Mouse (Mus musculus): Measurements from ENCODE around the gene Actl10.
A peak's percentile ranks its signal among the peaks of the same experiment; 100 is the strongest.

Actl10 gene

DNA sequence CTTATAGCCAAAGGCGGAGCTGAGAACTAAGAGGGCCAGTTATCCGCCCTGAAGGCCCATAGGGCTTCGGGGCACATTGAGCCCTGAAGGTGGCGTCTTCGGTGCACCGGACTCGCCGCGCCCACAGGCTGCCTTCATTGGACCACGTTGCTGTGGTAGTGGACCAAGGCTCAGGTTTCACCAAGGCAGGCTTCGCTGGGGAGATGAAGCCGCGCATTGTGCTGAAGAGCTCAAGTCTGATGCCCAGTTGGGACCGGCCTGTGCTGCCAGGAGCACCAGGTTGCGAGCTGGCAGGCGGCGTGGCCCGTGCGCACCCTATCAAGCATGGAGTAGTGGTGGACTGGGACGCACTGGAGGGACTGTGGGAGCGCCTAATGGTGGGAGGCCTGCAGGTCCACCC, 351 bp downstream of the Actl10 start:
- no peak for DNase-seq (ENCODE audit: low spot score)

DNA sequence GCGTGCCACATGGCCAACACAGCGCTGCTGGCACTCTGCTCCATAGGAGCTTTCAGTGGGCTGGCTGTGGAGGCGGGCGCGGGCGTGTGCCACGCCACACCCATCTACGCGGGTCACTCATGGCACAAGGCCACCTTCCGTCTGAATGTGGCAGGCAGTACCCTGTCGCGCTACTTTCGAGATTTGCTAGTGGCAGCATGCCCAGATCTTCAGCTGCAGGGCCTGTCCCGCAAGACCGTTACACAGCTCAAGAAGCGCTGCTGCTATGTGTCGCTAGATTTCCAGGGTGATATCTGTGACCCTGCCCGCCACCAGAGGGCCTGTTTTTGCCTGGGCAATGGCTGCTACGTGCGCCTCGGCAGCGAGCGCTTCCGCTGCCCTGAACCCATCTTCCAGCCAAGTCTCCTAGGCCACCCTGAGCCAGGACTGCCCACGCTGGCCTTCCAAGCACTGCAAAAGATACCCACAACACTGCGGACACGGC, 890 bp downstream of the Actl10 start:
- peak; percentile 27 for DNase-seq (ENCODE audit: low spot score)

DNA sequence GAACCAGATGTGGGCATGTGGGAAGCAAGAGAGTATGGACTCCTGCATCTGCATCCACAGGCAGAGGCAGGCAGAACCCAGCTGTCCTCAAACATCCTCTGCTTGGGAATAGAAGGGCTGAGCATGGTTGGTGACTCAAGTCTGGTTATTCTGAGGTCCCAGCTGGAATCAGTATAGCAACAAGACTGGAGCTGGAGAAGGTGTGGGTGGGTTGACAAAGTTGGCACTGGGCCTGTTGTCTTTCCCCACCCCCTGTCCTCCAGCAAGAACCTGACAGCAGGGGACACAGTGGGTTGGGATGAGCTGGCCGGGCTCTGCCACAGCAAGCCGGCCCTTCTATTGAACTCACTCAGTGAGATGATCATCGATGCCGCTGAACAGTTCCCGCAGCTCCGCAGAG, 3.7 kb downstream of the Actl10 start:
- no peak for DNase-seq (ENCODE audit: low spot score)

DNA sequence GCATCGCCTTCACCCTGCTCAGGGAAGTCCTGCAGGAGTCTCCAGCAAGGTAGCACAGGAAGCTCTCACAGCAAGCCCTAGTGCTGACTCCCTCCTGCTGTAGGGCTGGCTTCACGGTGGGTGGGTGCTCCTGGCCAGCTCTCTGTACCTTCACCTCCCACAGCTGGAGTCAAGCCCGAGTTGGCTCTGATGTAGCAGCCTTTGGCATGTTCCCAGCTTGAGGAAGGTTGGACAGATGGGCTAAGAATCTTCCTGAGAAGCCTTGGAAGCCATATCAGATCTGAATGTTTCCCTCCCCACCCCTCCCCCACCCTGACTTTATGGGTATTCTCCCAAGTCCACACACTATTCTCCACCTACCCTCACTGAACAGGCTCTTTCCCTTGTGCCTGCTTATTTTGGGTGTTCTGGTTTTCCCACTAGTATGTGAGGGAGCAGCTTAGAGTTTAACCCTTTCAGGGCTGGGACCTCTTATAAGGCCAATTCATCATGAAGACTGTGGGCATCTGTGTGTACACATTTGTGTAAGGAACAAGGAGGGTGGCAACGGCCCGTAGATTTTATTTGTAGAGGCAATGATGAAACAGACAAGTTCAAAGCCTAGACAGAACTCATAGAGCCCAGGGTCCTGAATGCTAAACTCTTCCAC, 5.7 kb downstream of the Actl10 start:
- DNase-seq (ENCODE audit: low spot score): no peak

DNA sequence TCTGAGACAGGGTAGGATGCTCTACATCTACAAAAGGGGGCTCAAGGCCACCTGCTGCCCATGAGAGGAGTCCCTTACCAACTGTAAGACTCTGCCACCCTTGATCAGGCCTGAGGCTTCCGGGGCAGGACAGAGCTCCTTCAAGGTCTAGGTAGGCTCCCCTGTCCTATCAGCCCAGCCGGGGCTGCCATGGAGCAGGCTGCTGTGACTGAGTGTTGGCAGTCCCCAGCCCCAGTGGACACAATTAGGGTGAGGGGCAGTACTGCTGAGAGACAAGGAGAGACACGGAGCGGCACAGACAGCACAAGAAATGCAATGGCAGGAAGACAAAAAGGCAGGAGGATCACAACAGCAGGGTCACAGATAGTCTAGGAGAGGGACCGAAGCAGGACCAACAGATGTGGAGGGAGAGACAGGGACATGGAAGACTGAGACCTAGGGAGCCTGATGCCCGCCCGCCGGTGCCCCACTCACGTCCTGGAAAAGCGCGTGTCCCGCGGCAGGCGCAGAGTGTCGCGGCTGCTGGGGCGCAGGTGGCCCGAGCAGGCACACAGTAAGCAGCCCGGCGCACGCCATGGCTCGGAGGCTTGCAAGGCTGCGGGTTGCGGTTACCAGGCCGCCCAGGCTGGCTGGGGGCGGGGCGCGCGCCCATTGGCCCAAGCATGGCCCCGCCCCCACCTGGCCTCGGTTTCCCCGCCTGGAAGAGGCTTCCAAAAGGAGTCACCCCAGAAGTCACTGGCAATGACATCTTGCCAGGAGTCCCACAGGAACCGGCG, 6.9 kb downstream of the Actl10 start, which contains the start of gene Necab3:
Gene Necab3, minus strand, starts transcription at position 627 of the 776 bp plus-strand sequence.
- peak; percentile 57 for DNase-seq (ENCODE audit: low spot score)

GRCm38 (mm10) chr2:154563612-154564170, 12.1 kb downstream of the Actl10 start:
- no peak for DNase-seq (ENCODE audit: low spot score)

GRCm38 (mm10) chr2:154565562-154565961, 14.0 kb downstream of the Actl10 start:
- no peak for DNase-seq (ENCODE audit: low spot score)

DNA sequence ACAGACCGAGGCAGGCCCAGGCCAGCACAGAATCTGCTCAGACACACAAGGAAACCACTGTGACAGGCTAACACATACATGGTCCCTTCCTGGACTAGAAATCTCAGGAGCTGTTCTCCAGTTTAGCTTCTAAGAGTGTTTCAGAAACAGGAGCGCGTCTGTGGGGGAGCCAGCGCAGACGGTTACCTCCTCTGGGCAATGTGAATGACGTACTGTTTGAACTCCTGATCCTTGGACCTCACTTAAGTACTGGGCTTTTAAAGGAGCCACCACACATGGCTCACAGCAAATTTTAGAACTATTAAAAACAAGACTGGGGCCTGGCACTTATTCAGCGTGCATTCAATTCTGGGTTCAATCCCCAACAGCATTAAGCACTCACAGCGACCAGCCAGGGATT, 15.1 kb downstream of the Actl10 start:
- DNase-seq (ENCODE audit: low spot score): no peak

DNA sequence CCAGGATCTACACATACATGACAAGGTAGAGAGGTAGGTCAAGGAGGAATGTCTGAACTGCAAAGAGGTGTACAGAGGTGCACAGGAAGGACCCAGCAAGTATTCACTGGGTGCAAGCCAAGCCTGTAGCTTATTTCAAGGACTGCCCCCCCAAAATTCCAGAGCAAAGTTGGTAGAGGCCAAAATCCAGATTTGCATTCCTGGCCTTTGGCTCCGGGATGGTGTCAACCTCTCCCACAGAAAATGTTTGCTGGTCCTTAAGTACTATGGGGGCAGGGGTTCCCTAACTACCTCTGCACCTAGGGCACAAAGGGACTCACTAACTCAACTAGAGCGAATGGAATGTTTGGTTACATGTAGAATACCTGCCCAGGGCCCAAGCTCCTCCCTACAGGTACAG, 16.2 kb downstream of the Actl10 start:
- DNase-seq (ENCODE audit: low spot score): no peak

- no peak for DNase-seq (ENCODE audit: low spot score)
These were observed 16.9 kb downstream of the Actl10 start for GRCm38 (mm10) chr2:154568329-154569070.

GRCm38 (mm10) chr2:154569071-154569748, 17.6 kb downstream of the Actl10 start:
- peak; percentile 73 for DNase-seq (ENCODE audit: low spot score)

DNA sequence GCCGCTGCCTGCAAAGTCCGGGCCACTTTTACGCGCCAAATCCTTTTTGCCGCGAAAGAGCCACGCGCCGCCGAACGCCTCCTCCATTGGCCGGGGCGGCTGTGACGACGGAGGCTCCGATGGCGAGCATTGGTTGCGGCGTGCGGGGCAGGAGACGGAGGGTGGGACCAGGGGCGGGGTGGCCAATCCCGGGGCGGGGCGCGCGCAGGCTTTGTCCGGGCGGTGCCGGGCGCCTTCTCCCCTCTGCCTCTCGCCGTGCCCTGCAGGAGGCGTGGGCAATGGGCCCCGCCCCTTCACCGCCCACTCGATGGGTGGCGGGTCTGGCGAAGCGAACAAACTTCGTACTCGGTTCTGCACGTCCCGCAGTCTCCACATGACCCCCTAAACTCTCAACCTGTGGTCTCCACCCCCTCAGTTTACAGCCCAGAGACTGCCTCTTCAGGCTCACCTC, 18.3 kb downstream of the Actl10 start, which contains the start of gene E2f1:
Gene E2f1, minus strand, starts transcription at position 57 of the 451 bp plus-strand sequence.
- DNase-seq (ENCODE audit: low spot score): peak; percentile 95

GRCm38 (mm10) chr2:154570666-154571065, 19.1 kb downstream of the Actl10 start:
- no peak for DNase-seq (ENCODE audit: low spot score)

DNA sequence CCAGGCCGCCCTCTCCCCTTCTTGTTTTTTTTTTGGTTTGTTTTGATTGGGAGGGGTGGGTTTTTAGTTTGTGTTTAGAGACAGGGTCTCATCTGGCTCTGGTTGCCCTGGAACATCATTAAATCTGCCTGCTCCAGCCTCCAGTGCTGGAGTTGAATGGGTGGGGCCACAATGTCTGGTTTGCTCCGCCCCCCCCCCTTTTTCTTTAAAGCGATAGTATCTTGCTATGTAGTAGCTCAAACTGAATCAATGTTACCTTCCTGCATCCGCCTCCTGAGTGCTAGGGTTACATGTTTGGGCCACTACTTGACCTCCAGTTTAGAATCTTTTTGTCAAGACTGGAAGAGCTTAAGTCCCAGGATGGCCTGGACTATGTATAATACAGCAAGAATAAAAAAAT, 19.7 kb downstream of the Actl10 start:
- DNase-seq (ENCODE audit: low spot score): no peak

- no peak for DNase-seq (ENCODE audit: low spot score)
These were observed 20.4 kb downstream of the Actl10 start for GRCm38 (mm10) chr2:154571976-154572375.

- no peak for DNase-seq (ENCODE audit: low spot score)
These were observed 21.4 kb downstream of the Actl10 start for GRCm38 (mm10) chr2:154572996-154573395.

GRCm38 (mm10) chr2:154574271-154574670, 22.7 kb downstream of the Actl10 start:
- DNase-seq (ENCODE audit: low spot score): no peak

GRCm38 (mm10) chr2:154576876-154577743, 25.5 kb downstream of the Actl10 start:
- no peak for DNase-seq (ENCODE audit: low spot score)

- DNase-seq (ENCODE audit: low spot score): no peak
These were observed 26.1 kb downstream of the Actl10 start for GRCm38 (mm10) chr2:154577744-154578067.

GRCm38 (mm10) chr2:154580586-154580985, 29.0 kb downstream of the Actl10 start:
- DNase-seq (ENCODE audit: low spot score): no peak

GRCm38 (mm10) chr2:154581421-154581820, 29.8 kb downstream of the Actl10 start:
- no peak for DNase-seq (ENCODE audit: low spot score)
